Mouse (Mus musculus) E14TG2a.4 (cell line): Measurements from ENCODE around the gene Crb2.
A peak's percentile ranks its signal among the peaks of the same experiment; 100 is the strongest.

Experiments
- H3K27me3 ChIP-seq: 2 replicates; pipeline ENCODE4 v1.6.1; 2014; ENCODE audit warnings: low read length, control low read depth; ENCODE audit not compliant: insufficient read depth
- H3K36me3 ChIP-seq: 2 replicates; pipeline ENCODE4 v1.6.1; 2014; ENCODE audit warnings: low read length, control low read depth; ENCODE audit not compliant: insufficient read depth
- H3K4me1 ChIP-seq: replicated peaks from 2 replicates; pipeline ENCODE4 v1.6.1; 2014; ENCODE audit warnings: low read depth, low read length, control low read depth
- H3K4me3 ChIP-seq: replicated peaks from 2 replicates; pipeline ENCODE4 v1.5.1; 2014; ENCODE audit warnings: mild to moderate bottlenecking, low read length
- H3K9me3 ChIP-seq: 2 replicates; pipeline ENCODE4 v1.6.1; 2014; ENCODE audit warnings: low read length, control low read depth
- CTCF ChIP-seq: conservative IDR thresholded peaks from 2 replicates; pipeline ENCODE4 v1.5.1; 2014; ENCODE audit warnings: low read length
- NANOG ChIP-seq: IDR thresholded peaks from 2 replicates; pipeline ENCODE4 v1.6.1; 2014; ENCODE audit warnings: borderline replicate concordance, low read length, mixed read lengths
- POU5F1 ChIP-seq: IDR thresholded peaks from 2 replicates; pipeline ENCODE4 v1.6.1; 2014; ENCODE audit warnings: low read length, borderline replicate concordance

The Crb2 gene

DNA sequence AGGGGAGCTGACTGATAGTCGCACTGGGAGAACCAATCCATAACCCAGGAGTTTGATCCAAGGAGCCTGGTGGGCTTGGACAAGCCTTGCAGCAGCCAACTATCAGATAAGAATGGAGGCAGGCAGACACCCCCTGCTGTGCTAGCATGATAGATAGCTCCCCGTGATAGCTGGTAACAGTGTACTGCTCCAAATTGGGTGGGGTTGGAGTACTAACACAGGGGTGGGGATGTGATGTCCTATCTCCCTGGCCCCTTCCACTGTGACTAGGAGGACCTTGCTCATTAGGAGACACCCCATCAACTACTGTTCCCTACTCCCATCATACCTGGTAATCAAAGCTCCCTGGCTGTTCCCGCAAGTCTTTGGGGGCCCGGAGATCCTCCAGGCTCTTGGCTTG lies 25.6 kb downstream of the Crb2 start:
- H3K9me3 ChIP-seq = no peaks in the 10 kb centered on the region
- H3K27me3 ChIP-seq = peaks cover 47% of the 10 kb centered on the region
- H3K36me3 ChIP-seq = no peaks in the 10 kb centered on the region
- peaks cover 15% of the 10 kb centered on the region for H3K4me1 ChIP-seq
- no peak overlapping the region for H3K4me3 ChIP-seq
- no peak for TF ChIP-seq CTCF
- no peak for TF ChIP-seq POU5F1
- no peak for TF ChIP-seq NANOG

DNA sequence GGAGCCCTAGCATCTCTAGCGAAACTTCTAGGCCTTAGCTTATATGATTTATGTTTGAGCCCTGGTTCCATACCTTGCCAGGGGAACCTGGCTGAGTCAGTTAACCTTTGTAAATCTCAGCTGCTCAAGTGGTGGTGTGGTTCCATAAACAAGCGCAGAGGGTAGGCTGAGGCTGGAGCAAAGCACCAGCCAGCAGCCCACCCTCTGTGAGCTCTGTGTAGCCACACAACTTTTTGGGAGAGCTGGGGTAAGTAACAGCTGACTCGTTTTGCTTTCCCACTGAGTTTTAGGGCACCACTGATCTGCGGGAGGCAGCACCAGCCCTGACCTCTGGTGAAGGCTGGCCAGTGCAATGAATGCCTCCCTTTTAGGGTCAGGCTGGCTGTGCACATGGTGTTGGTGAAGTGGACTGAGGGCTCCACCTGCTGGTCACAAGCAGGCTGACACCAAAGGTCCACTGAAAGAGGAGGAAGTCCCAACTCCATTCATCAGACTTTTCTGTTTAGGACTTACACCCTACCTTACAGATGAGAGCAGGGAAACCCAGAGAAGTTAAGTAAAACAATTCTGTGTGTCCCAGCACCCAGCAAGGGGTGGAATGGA lies 26.7 kb downstream of the Crb2 start:
- TF ChIP-seq POU5F1 (no peak), CTCF (peak; percentile 71)
- Histone ChIP-seq H3K27me3 (peaks cover 44% of the 10 kb centered on the region), H3K4me3 (no peak overlapping the region), H3K4me1 (peaks cover 9% of the 10 kb centered on the region), H3K36me3 (no peaks in the 10 kb centered on the region), H3K9me3 (no peaks in the 10 kb centered on the region)

DNA sequence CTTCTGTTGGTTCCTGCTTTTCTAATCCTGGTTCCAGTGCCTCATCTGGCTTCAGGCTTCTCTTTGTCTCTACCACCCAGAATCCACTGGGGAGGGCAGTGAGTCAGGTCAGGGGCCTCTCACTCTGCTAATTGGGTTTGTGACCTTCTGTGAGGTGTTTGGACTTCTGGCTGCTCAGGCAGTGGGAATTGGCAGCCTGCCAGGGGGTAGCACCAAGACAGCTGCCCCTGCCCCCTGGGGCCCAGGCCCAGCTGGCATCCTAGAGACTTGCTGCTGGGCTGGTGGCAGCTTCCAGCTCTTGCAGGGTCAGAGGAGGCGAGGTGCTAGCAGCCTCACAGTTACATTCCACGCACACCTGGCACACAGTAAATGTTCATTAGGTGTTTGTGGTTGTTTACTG lies 35.6 kb downstream of the Crb2 start:
- H3K36me3 ChIP-seq = peaks cover 9% of the 10 kb centered on the region
- peaks cover 8% of the 10 kb centered on the region; the same call in 1 of the 2 replicates for H3K27me3 ChIP-seq
- TF ChIP-seq NANOG = no peak
- TF ChIP-seq CTCF = no peak
- TF ChIP-seq POU5F1 = no peak
- H3K9me3 ChIP-seq = no peaks in the 10 kb centered on the region
- no peak overlapping the region for H3K4me3 ChIP-seq
- H3K4me1 ChIP-seq = no peaks in the 10 kb centered on the region

DNA sequence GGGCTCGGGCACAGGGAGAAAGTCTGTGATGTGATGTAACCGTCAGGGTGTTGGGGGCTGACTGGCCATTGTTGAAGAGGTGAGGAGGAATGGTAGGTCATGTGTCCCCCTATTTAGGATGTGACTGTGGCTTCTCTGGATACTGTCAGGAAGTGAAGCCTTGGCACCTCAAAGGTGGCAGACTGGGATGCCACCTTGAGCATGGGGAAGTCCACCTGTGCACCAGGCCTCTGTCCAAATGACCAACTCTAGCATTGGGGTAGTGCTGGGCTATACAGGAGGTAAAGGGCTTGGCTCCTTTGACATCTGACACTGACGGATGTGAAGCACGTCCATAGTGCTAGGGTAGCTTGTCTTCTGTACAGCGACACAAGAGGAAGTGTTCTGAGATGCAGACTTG lies 36.4 kb downstream of the Crb2 start:
- Histone ChIP-seq H3K4me1 (no peaks in the 10 kb centered on the region), H3K36me3 (peaks cover 9% of the 10 kb centered on the region), H3K27me3 (peaks cover 3% of the 10 kb centered on the region; the same call in 1 of the 2 replicates), H3K9me3 (no peaks in the 10 kb centered on the region), H3K4me3 (no peak overlapping the region)
- TF ChIP-seq CTCF (no peak), POU5F1 (no peak), NANOG (no peak)

DNA sequence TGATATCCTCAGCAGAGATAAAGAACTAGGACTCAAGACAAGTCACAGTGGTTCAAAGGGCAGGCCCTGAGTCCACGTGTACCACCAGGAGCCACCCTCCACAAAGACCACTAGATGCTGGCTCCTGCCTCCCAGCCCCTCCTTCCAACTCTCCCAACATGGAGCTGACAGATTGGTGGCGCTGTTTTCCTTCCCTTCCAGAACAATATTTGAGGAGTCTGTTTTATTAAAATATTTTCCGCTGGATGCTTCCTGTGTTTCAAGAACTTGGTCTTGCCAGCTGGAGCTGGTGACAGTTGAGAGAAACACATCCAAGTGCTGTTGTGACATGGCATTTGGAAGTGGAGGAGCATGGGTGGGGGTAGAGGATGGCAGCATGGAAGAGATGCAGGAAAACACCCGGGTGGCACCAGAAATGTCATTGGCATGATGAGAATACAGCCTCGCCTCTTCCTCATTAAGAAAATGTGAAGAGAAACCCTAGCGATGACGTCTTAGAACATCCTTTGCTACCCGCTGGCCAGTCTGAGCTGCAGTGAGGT lies 38.8 kb downstream of the Crb2 start:
- Histone ChIP-seq H3K27me3 (no peaks in the 10 kb centered on the region; the same call in 1 of the 2 replicates), H3K4me3 (no peak overlapping the region), H3K9me3 (no peaks in the 10 kb centered on the region), H3K4me1 (no peaks in the 10 kb centered on the region), H3K36me3 (peaks cover 9% of the 10 kb centered on the region)
- TF ChIP-seq POU5F1 (no peak), NANOG (no peak), CTCF (no peak)

DNA sequence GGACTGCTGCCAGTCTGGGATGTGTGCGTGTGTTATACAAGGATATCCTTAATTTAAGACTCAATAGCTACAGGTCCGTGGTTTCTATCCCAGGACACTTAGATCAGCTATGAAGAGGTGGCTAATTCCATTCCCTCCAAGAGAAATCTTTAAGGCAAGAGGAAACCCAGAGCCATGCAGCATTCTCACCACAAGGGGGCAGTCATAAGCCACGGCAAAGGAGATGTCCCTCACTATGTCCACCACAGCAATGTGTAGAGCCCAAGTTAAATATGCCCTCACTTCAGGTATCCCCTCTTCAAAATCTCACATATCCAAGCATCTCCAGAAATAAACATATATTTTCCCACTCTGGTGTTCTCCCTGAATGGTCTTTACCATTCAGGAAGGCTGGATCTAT lies 39.6 kb downstream of the Crb2 start:
- H3K27me3 ChIP-seq = no peaks in the 10 kb centered on the region; the same call in 1 of the 2 replicates
- H3K4me3 ChIP-seq = no peak overlapping the region
- H3K9me3 ChIP-seq = no peaks in the 10 kb centered on the region
- H3K4me1 ChIP-seq = no peaks in the 10 kb centered on the region
- TF ChIP-seq CTCF = peak; percentile 98
- no peak for TF ChIP-seq POU5F1
- peaks cover 9% of the 10 kb centered on the region for H3K36me3 ChIP-seq

DNA sequence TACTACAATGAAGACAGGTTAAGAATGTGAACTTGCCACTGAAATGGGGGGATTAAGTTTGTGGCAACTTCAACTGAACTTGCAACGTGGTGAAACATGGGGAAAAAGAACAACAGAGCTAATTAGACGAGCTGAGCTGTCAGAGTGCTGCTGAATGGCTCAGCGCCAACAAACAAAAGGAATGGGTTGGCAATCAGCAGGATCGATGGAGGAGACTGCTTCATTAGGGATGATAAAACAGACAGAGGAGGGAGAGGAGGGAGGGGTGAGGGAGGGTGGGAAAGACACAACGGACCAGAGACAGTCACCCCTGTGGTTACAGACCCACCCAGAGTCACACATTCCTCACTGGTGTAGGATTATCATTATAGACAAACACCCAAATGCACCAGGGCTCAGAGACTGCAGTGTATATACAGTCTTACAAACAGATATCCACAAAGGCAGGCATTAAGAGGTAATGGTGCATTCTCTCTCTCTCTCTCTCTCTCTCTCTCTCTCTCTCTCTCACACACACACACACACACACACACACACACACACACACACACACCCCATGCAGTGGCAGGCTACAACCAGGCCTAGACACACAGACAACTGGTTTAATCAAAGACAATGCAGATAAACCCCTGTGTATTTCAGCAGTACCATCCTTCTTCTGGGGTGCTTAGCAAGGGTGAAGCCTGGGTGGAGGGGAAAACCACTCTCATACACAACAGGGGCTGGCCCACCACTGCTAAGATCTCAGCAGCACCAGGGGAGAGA lies 42.9 kb downstream of the Crb2 start:
- Histone ChIP-seq H3K4me1 (no peaks in the 10 kb centered on the region; the same call in 1 of the 2 replicates), H3K9me3 (no peaks in the 10 kb centered on the region)

DNA sequence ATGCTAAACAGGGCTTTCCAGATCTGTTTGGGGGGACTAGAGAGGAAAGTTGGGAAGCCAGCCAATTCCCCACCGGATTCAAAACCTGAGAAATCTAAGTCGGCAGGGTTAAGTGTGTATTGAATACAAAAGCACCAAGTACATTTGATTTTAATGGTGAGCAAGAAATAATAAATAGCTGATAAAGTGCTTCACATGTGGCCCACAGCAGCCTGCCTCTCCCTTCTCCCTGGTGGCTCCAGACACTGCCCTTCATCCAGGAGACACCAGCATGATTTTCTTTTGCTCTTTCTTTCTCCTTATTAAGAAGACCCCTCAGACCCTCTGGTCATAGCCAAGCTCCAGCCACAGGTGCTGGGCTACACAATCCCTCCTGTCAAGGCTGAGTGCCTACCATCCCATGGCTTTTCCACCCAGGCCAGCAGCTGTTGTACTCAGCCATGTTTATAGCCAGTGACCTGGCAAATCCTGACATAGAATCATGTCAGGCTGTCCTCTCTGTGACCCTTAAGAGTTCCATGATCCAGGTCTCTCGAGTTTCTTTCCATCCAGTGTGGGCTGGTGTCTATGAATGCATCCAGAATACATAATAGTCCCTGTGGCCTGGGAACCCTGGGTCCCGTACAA lies 43.6 kb downstream of the Crb2 start:
- no peaks in the 10 kb centered on the region for H3K9me3 ChIP-seq
- H3K27me3 ChIP-seq = no peaks in the 10 kb centered on the region; the same call in 1 of the 2 replicates
- H3K36me3 ChIP-seq = peaks cover 3% of the 10 kb centered on the region; the same call in 1 of the 2 replicates
- H3K4me1 ChIP-seq = no peaks in the 10 kb centered on the region; the same call in 1 of the 2 replicates
- TF ChIP-seq NANOG (no peak), CTCF (no peak), POU5F1 (no peak)
- H3K4me3 ChIP-seq = no peak overlapping the region

More for the DNA sequence above, 42.9 kb downstream of the Crb2 start:
- no peak for TF ChIP-seq CTCF
- TF ChIP-seq POU5F1 = no peak
- no peak for TF ChIP-seq NANOG
- peaks cover 3% of the 10 kb centered on the region; the same call in 1 of the 2 replicates for H3K36me3 ChIP-seq
- H3K27me3 ChIP-seq = no peaks in the 10 kb centered on the region; the same call in 1 of the 2 replicates
- H3K4me3 ChIP-seq = no peak overlapping the region
